In genomic region chr12:58639478-58639877, GRCm38 (mm10) we compare ENCODE assay signal across 22 mouse cellular contexts.
DNase-seq lines count a peak whose midpoint lies in the region; ATAC-seq and TF ChIP-seq lines count a peak whose summit lies in the region.
"Had no signal": no experiment of that assay in that cellular context is flagged by ENCODE, and none has a peak within 500 bp of the region (broad histone marks: within the 10 kb centered on the region; RNA-seq: fewer than 3 reads in every experiment).

No protein-coding gene starts in this region.

- no peaks in the 10 kb centered on the region for H3K9me3 ChIP-seq in heart, embryonic 13.5 days
- no peaks in the 10 kb centered on the region for H3K9me3 ChIP-seq in embryonic facial prominence, embryonic 10.5 days
- no peaks in the 10 kb centered on the region for H3K9me3 ChIP-seq in lung, postnatal 0 days (ENCODE audit: low read length)
- H3K9me3 ChIP-seq: embryonic facial prominence, embryonic 15.5 days; heart, embryonic 12.5 days; hindbrain, embryonic 12.5 days; hindbrain, embryonic 15.5 days had no signal

- no peak for TF ChIP-seq CTCF in lung, postnatal 0 days (IDR thresholded peaks at IDR 0.05)

- no peak overlapping the region for H3K27ac ChIP-seq in heart, embryonic 13.5 days (replicated peaks)
- no peak overlapping the region for H3K27ac ChIP-seq in embryonic facial prominence, embryonic 10.5 days (replicated peaks)
- no peak overlapping the region for H3K27ac ChIP-seq in lung, postnatal 0 days (ENCODE audit: low read length)
- H3K27ac ChIP-seq: embryonic facial prominence, embryonic 15.5 days; hindbrain, embryonic 12.5 days; hindbrain, embryonic 15.5 days had no signal

- H3K36me3 ChIP-seq in heart, embryonic 13.5 days: no peaks in the 10 kb centered on the region
- H3K36me3 ChIP-seq in embryonic facial prominence, embryonic 10.5 days (replicated peaks): no peaks in the 10 kb centered on the region
- H3K36me3 ChIP-seq in lung, postnatal 0 days (ENCODE audit: insufficient read depth, low read length): no peaks in the 10 kb centered on the region
- H3K36me3 ChIP-seq: embryonic facial prominence, embryonic 15.5 days; heart, embryonic 12.5 days; hindbrain, embryonic 12.5 days; hindbrain, embryonic 15.5 days had no signal

- WGBS in heart, embryonic 13.5 days: 40% methylated on average over 1 of the region's 1 CpGs
- WGBS in embryonic facial prominence, embryonic 10.5 days: 32% methylated on average over 1 of the region's 1 CpGs
- 56% methylated on average over 1 of the region's 1 CpGs for WGBS in lung, postnatal 0 days

- no peaks in the 10 kb centered on the region for H3K4me1 ChIP-seq in heart, embryonic 13.5 days
- peaks cover 17% of the 10 kb centered on the region for H3K4me1 ChIP-seq in embryonic facial prominence, embryonic 10.5 days
- no peaks in the 10 kb centered on the region for H3K4me1 ChIP-seq in lung, postnatal 0 days (ENCODE audit: insufficient read depth, low read depth, low read length)
- H3K4me1 ChIP-seq: hindbrain, embryonic 12.5 days; hindbrain, embryonic 15.5 days had no signal

- H3K27me3 ChIP-seq in heart, embryonic 13.5 days (replicated peaks): no peaks in the 10 kb centered on the region
- H3K27me3 ChIP-seq in embryonic facial prominence, embryonic 10.5 days (replicated peaks; ENCODE audit: low read depth, poor library complexity, severe bottlenecking): no peaks in the 10 kb centered on the region
- H3K27me3 ChIP-seq in lung, postnatal 0 days (replicated peaks; ENCODE audit: insufficient read depth, low read length): no peaks in the 10 kb centered on the region
- H3K27me3 ChIP-seq: embryonic facial prominence, embryonic 15.5 days; heart, embryonic 12.5 days; hindbrain, embryonic 12.5 days; hindbrain, embryonic 15.5 days had no signal

- H3K9ac ChIP-seq in heart, embryonic 13.5 days: peak overlapping the region; percentile 19; the same call in 1 of the 2 replicates
- H3K9ac ChIP-seq in lung, postnatal 0 days (replicated peaks; ENCODE audit: low read depth): no peak overlapping the region
- H3K9ac ChIP-seq: embryonic facial prominence, embryonic 15.5 days; forebrain, postnatal 0 days; heart, embryonic 12.5 days; hindbrain, embryonic 12.5 days; hindbrain, embryonic 15.5 days had no signal

- no peak for DNase-seq in heart, postnatal 4 days
- DNase-seq in 3T3-L1 (ENCODE audit: low read depth, low spot score): peak; percentile 39
- peak; percentile 29 for DNase-seq in embryonic facial prominence, embryonic 10.5 days (ENCODE audit: low spot score)
- peak; percentile 34 for DNase-seq in forelimb bud, embryonic 11.5 days (ENCODE audit: low read depth, low spot score)
- DNase-seq in lung, postnatal 0 days (ENCODE audit: low spot score): no peak
- DNase-seq: adrenal gland, postnatal 10 days; adrenal gland, postnatal 36 days; cerebellum, adult 18-20 months; cerebellum, adult 9-10 months; cerebellum, postnatal 14 days; forebrain, postnatal 0 days; gastrocnemius, postnatal 25 days; heart, adult 18-20 months; heart, postnatal 14 days had no signal

- H3K4me3 ChIP-seq in heart, embryonic 13.5 days: no peak overlapping the region
- no peak overlapping the region for H3K4me3 ChIP-seq in embryonic facial prominence, embryonic 10.5 days
- H3K4me3 ChIP-seq in lung, postnatal 0 days (ENCODE audit: low read depth, low read length): no peak overlapping the region
- H3K4me3 ChIP-seq: embryonic facial prominence, embryonic 15.5 days; heart, embryonic 12.5 days; hindbrain, embryonic 12.5 days; hindbrain, embryonic 15.5 days had no signal

- no peak for TF ChIP-seq EP300 in lung, postnatal 0 days (IDR thresholded peaks at IDR 0.05)

- no peak overlapping the region for H3K4me2 ChIP-seq in heart, embryonic 13.5 days
- H3K4me2 ChIP-seq in lung, postnatal 0 days (replicated peaks; ENCODE audit: low read depth, low read length): no peak overlapping the region
- H3K4me2 ChIP-seq: embryonic facial prominence, embryonic 15.5 days; heart, embryonic 12.5 days; hindbrain, embryonic 12.5 days; hindbrain, embryonic 15.5 days had no signal

- ATAC-seq in heart, embryonic 13.5 days (ENCODE audit: extremely low read depth, insufficient number of reproducible peaks, low FRiP score, low TSS enrichment): no peak
- no peak for ATAC-seq in lung, postnatal 0 days
- ATAC-seq: activated CD4-positive, CD25-positive, alpha-beta regulatory T cell, adult 4 months; forebrain, embryonic 14.5 days; forebrain, postnatal 0 days; intestine, postnatal 0 days had no signal

Comparison
In these comparisons a context has a peak if more than half of its experiments do, and no peak if none do; other contexts are left out.
1. DNase-seq: peak in 3T3-L1 (single experiment), embryonic facial prominence, embryonic 10.5 days (single experiment) and forelimb bud, embryonic 11.5 days (single experiment); none in heart, postnatal 4 days (single experiment) and lung, postnatal 0 days (single experiment).